Mouse (Mus musculus): ENCODE data around the gene Limd1. TPM values are rescaled to one million over a fixed set of nuclear protein-coding genes. Genes with fewer than 3 reads are reported as not detected.

Limd1 gene
- polyA plus RNA-seq (2017; shearing (Covaris generic)) = 29.5 TPM

GRCm38 (mm10) chr9:123478586-123479195 lies at the start of gene Limd1:
TSS of gene Limd1 (plus strand) at chr9:123478706.

GRCm38 (mm10) chr9:123529392-123530157 lies 51.1 kb downstream of the Limd1 start, which contains the start of gene Sacm1l:
TSS of gene Sacm1l (plus strand) at chr9:123529759.

Other genes with a start within 250 kb of the Limd1 start
- gene Tmem158, start 217.9 kb upstream of the Limd1 start, polyA plus RNA-seq (2017; shearing (Covaris generic)) = 0.53 TPM
- gene Lars2, start 111.8 kb upstream of the Limd1 start, polyA plus RNA-seq (2017; shearing (Covaris generic)) = 703 TPM
- gene Sacm1l, start 51.1 kb downstream of the Limd1 start, polyA plus RNA-seq (2017; shearing (Covaris generic)) = 98.4 TPM
- 0.26 TPM for gene Slc6a20b, start 153.9 kb downstream of the Limd1 start, polyA plus RNA-seq (2017; shearing (Covaris generic))
- 8.3 TPM for gene Ccr9, start 199.7 kb downstream of the Limd1 start, polyA plus RNA-seq (2017; shearing (Covaris generic))
- not detected for gene Slc6a20a, start 200.2 kb downstream of the Limd1 start, polyA plus RNA-seq (2017; shearing (Covaris generic))
- gene Lztfl1, start 239.0 kb downstream of the Limd1 start, polyA plus RNA-seq (2017; shearing (Covaris generic)) = 37.7 TPM